Mouse (Mus musculus) C2C12 (cell line): ENCODE data around the gene Dmrtb1.

ENCODE experiments used
- CEBPB ChIP-seq: IDR thresholded peaks from one replicate; pipeline ENCODE4 v1.6.1; 2011; ENCODE audit warnings: low read depth, mild to moderate bottlenecking, control low read depth, moderate library complexity
- CTCF ChIP-seq: IDR thresholded peaks from one replicate; pipeline ENCODE4 v1.5.1; 2011; ENCODE audit not compliant: control insufficient read depth, insufficient read depth, insufficient read length
- MAX ChIP-seq: IDR thresholded peaks from one replicate; pipeline ENCODE4 v1.6.1; 2011; ENCODE audit warnings: mild to moderate bottlenecking, control low read depth
- MYOG ChIP-seq: IDR thresholded peaks from one replicate; pipeline ENCODE4 v1.6.1; 2011; ENCODE audit not compliant: control insufficient read depth, insufficient read length; ENCODE audit errors: extremely low read depth
- USF1 ChIP-seq: IDR thresholded peaks from one replicate; pipeline ENCODE4 v1.6.1; 2011; ENCODE audit warnings: low read depth, mild to moderate bottlenecking, control low read depth, moderate library complexity

DNA sequence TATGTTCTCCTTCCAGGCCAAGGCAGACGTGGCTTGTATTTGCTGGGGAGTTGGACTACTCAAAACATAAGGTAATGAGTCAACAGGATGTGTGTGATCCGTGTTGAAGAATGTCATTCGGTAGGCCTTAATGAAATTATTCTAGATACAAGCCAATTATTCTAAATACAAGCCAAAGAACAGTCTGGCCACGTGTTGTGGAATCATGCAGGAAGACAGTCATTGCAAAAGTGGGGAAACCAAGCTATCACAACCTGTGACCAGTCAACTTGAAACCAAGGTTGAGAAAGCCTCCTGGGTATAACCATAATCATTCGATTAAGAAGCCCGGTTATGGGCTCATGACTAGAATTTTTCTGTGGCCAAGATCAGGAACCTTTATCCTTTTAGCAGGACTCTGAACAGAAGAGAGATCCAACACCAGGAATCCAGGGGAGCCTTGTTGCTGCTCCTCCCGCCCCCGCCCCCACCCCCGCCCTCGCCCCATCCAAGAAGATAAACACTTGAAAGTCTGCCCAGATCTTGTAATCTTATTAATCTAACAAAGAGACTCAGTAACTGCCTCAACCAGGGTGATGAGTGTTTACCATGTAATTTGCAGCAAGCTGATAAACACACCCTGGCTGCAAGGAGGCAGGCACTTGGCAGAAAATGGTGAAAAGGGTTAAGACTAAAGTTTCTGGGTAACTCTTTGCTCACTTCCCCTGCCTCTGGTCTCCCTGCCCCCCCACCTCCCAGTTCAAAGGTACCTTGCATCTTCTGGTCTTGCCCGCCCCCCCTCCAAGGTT, 36.2 kb upstream of the Dmrtb1 start:
- TF ChIP-seq CTCF (no peak), CEBPB (no peak), USF1 (no peak), MAX (no peak), MYOG (no peak)
